Mouse (Mus musculus) heart, adult 2 months (tissue): Measurements from ENCODE around the gene Kcnj3. TPM values are rescaled to one million over a fixed set of nuclear protein-coding genes. Genes with fewer than 3 reads are reported as not detected.

ENCODE experiments used
- DNase-seq, 2 experiments: peaks; one replicate each; pipeline ENCODE4 v3.0.0; 2021
- H3K27ac ChIP-seq: fragments of 200-600 bp; 2 replicates; pipeline ENCODE4 v1.8.1; 2022
- H3K27me3 ChIP-seq: fragments of 200-500 bp; 2 replicates; pipeline ENCODE4 v1.6.1; 2012; ENCODE audit warnings: mild to moderate bottlenecking, low read length, inconsistent platforms, mixed read lengths; ENCODE audit not compliant: control insufficient read depth, insufficient read depth
- H3K36me3 ChIP-seq: fragments of 200-500 bp; 2 replicates; pipeline ENCODE4 v1.6.1; 2012; ENCODE audit warnings: low read length, inconsistent platforms; ENCODE audit not compliant: control insufficient read depth, insufficient read depth
- H3K4me1 ChIP-seq: fragments of 200-500 bp; 2 replicates; pipeline ENCODE4 v1.6.1; 2011; ENCODE audit warnings: low read length; ENCODE audit not compliant: control insufficient read depth, insufficient read depth
- H3K4me3 ChIP-seq: fragments of 200-600 bp; 2 replicates; pipeline ENCODE4 v1.8.1; 2022
- H3K79me2 ChIP-seq: fragments of 200-500 bp; replicated peaks from 2 replicates; pipeline ENCODE4 v1.6.1; 2012; ENCODE audit warnings: mild to moderate bottlenecking, inconsistent platforms, low read length, moderate library complexity, mixed read lengths; ENCODE audit not compliant: control insufficient read depth, insufficient read depth
- H3K9ac ChIP-seq: fragments of 200-500 bp; 2 replicates; pipeline ENCODE4 v1.6.1; 2012; ENCODE audit warnings: low read depth, mild to moderate bottlenecking, control low read depth, inconsistent platforms, low read length, mixed read lengths
- CTCF ChIP-seq: fragments of 200-600 bp; IDR thresholded peaks from 2 replicates; pipeline ENCODE4 v1.8.1; 2022; ENCODE audit warnings: antibody characterized with exemption, mild to moderate bottlenecking, moderate library complexity
- EP300 ChIP-seq: fragments of 200-500 bp; IDR thresholded peaks from 2 replicates; pipeline ENCODE4 v1.6.1; 2011; ENCODE audit warnings: low read depth, low read length, control low read depth; ENCODE audit not compliant: insufficient read depth
- POLR2A ChIP-seq: fragments of 200-500 bp; IDR thresholded peaks from 2 replicates; pipeline ENCODE4 v1.6.1; 2011; ENCODE audit warnings: mild to moderate bottlenecking, low read depth, low read length, control low read depth; ENCODE audit not compliant: insufficient read depth
- WGBS: fragments of 180-500 bp; shearing (Covaris S2); methylation state at CpG from one replicate; pipeline ENCODE4 v1.1.7; 2018; 5-methylcytosine and 5-hydroxymethylcytosine counted together
- intact Hi-C: fragments of 180-260 bp; cut with DNase I; formaldehyde crosslinking; loops from one replicate; pipeline ENCODE4 v1.15.1; 2025
- polyA plus RNA-seq: library from polyadenylated mRNA; depleted of rRNA; stranded (reverse); fragments of >200 nt; gene quantifications from 2 replicates; pipeline ENCODE4 v1.2.3, GENCODE M21; 2012
- total RNA-seq, 2 experiments: library from RNA; stranded (reverse); gene quantifications; 2 replicates each; pipeline ENCODE4 v1.2.3; 2021

Gene Kcnj3
- total and polyA plus RNA-seq, 3 experiments = 59.6 to 63.8 (median 61.8) TPM

GRCm38 (mm10) chr2:55532738-55533491, 97.1 kb downstream of the Kcnj3 start:
- Histone ChIP-seq H3K4me1 (no peaks in the 10 kb centered on the region), H3K36me3 (no peaks in the 10 kb centered on the region; the same call in 1 of the 2 replicates), H3K79me2 (no peaks in the 10 kb centered on the region), H3K27me3 (no peaks in the 10 kb centered on the region), H3K4me3 (no peak overlapping the region), H3K9ac (no peak overlapping the region), H3K27ac (no peak overlapping the region)
- 67% methylated on average over 8 of the region's 8 CpGs for WGBS
- intact Hi-C loops = no loop called here
- no peak for TF ChIP-seq EP300
- TF ChIP-seq POLR2A = no peak
- no peak for TF ChIP-seq CTCF
- no peak for DNase-seq

GRCm38 (mm10) chr2:55534946-55535345, 99.2 kb downstream of the Kcnj3 start:
- DNase-seq = no peak
- intact Hi-C loops = no loop called here
- Histone ChIP-seq H3K4me3 (no peak overlapping the region), H3K79me2 (no peaks in the 10 kb centered on the region), H3K4me1 (no peaks in the 10 kb centered on the region), H3K36me3 (no peaks in the 10 kb centered on the region; the same call in 1 of the 2 replicates), H3K9ac (no peak overlapping the region), H3K27me3 (no peaks in the 10 kb centered on the region), H3K27ac (no peak overlapping the region)
- WGBS = 53% methylated on average over 2 of the region's 2 CpGs
- TF ChIP-seq EP300 (no peak), POLR2A (no peak), CTCF (no peak)

- H3K9ac ChIP-seq = no peak overlapping the region
- no peaks in the 10 kb centered on the region for H3K79me2 ChIP-seq
- 53% methylated on average over 1 of the region's 1 CpGs for WGBS
- H3K27me3 ChIP-seq = no peaks in the 10 kb centered on the region
- no peak overlapping the region for H3K4me3 ChIP-seq
- no peak overlapping the region for H3K27ac ChIP-seq
- DNase-seq = no peak
- intact Hi-C loops = no loop called here
- H3K4me1 ChIP-seq = no peaks in the 10 kb centered on the region
- H3K36me3 ChIP-seq = no peaks in the 10 kb centered on the region; the same call in 1 of the 2 replicates
- TF ChIP-seq POLR2A (no peak), CTCF (no peak)
Observed at GRCm38 (mm10) chr2:55535482-55535881, 99.7 kb downstream of the Kcnj3 start.

- no peak overlapping the region for H3K4me3 ChIP-seq
- no peaks in the 10 kb centered on the region for H3K36me3 ChIP-seq
- intact Hi-C loops = no loop called here
- H3K27me3 ChIP-seq = no peaks in the 10 kb centered on the region
- no peaks in the 10 kb centered on the region for H3K4me1 ChIP-seq
- no peak for TF ChIP-seq POLR2A
- no peak for TF ChIP-seq CTCF
- no peak for TF ChIP-seq EP300
- H3K79me2 ChIP-seq = no peaks in the 10 kb centered on the region
- no peak overlapping the region for H3K27ac ChIP-seq
- DNase-seq = no peak
- no peak overlapping the region for H3K9ac ChIP-seq
Observed at GRCm38 (mm10) chr2:55547612-55548011, 111.8 kb downstream of the Kcnj3 start.

- Histone ChIP-seq H3K27me3 (no peaks in the 10 kb centered on the region), H3K36me3 (no peaks in the 10 kb centered on the region), H3K79me2 (no peaks in the 10 kb centered on the region), H3K9ac (no peak overlapping the region), H3K27ac (no peak overlapping the region), H3K4me1 (no peaks in the 10 kb centered on the region), H3K4me3 (no peak overlapping the region)
- 63% methylated on average over 4 of the region's 4 CpGs for WGBS
- no peak for DNase-seq
- TF ChIP-seq POLR2A (no peak), CTCF (no peak), EP300 (no peak)
- intact Hi-C loops = no loop called here
Observed at GRCm38 (mm10) chr2:55558368-55558985, 122.7 kb downstream of the Kcnj3 start.

- TF ChIP-seq POLR2A (no peak), EP300 (no peak), CTCF (no peak)
- no peaks in the 10 kb centered on the region for H3K4me1 ChIP-seq
- 81% methylated on average over 7 of the region's 7 CpGs for WGBS
- intact Hi-C loops = no loop called here
- H3K27ac ChIP-seq = no peak overlapping the region
- H3K36me3 ChIP-seq = no peaks in the 10 kb centered on the region
- H3K27me3 ChIP-seq = no peaks in the 10 kb centered on the region
- H3K79me2 ChIP-seq = no peaks in the 10 kb centered on the region
- H3K4me3 ChIP-seq = no peak overlapping the region
- no peak for DNase-seq
- no peak overlapping the region for H3K9ac ChIP-seq
Observed at GRCm38 (mm10) chr2:55569291-55569690, 133.5 kb downstream of the Kcnj3 start.
